Mouse (Mus musculus) urinary bladder, postnatal 36 days (tissue): ENCODE measurements around the gene Frrs1l.

Experiments
- DNase-seq, 2 experiments: peaks; one replicate each; pipeline ENCODE4 v3.0.0; 2022; ENCODE audit warnings: low spot score in 2 of 2, mixed read lengths in 1 of 2

Gene Frrs1l

GRCm38 (mm10) chr4:56990215-56990584 is at the start of gene Frrs1l:
Gene Frrs1l (minus strand): TSS chr4:56990391.
- no peak for DNase-seq

GRCm38 (mm10) chr4:57039127-57040031 is 49.2 kb upstream of the Frrs1l start:
- DNase-seq = no peak

GRCm38 (mm10) chr4:57037554-57037953 is 47.4 kb upstream of the Frrs1l start:
- no peak for DNase-seq

- DNase-seq = no peak
These were observed 44.0 kb upstream of the Frrs1l start for GRCm38 (mm10) chr4:57034169-57034568.

GRCm38 (mm10) chr4:57031440-57031839 is 41.2 kb upstream of the Frrs1l start:
- DNase-seq = no peak

- no peak for DNase-seq
These were observed 37.8 kb upstream of the Frrs1l start for GRCm38 (mm10) chr4:57027954-57028353.

GRCm38 (mm10) chr4:57023527-57023926 is 33.3 kb upstream of the Frrs1l start:
- no peak for DNase-seq

- no peak for DNase-seq
These were observed 31.1 kb upstream of the Frrs1l start for GRCm38 (mm10) chr4:57021288-57021687.

- peak; percentile 62 to 67 for DNase-seq
These were observed 27.0 kb upstream of the Frrs1l start for GRCm38 (mm10) chr4:57017229-57017628.

- DNase-seq = no peak
These were observed 26.4 kb upstream of the Frrs1l start for GRCm38 (mm10) chr4:57016366-57017171.

GRCm38 (mm10) chr4:57015032-57015431 is 24.8 kb upstream of the Frrs1l start:
- DNase-seq = no peak

GRCm38 (mm10) chr4:57011454-57012046 is 21.4 kb upstream of the Frrs1l start:
- no peak for DNase-seq

GRCm38 (mm10) chr4:57010919-57011318 is 20.7 kb upstream of the Frrs1l start:
- no peak for DNase-seq

GRCm38 (mm10) chr4:57010425-57010824 is 20.2 kb upstream of the Frrs1l start:
- DNase-seq = no peak

GRCm38 (mm10) chr4:57007717-57008116 is 17.5 kb upstream of the Frrs1l start:
- no peak for DNase-seq

GRCm38 (mm10) chr4:57005011-57005410 is 14.8 kb upstream of the Frrs1l start:
- no peak for DNase-seq

GRCm38 (mm10) chr4:57003886-57004285 is 13.7 kb upstream of the Frrs1l start:
- no peak for DNase-seq

GRCm38 (mm10) chr4:57002751-57003150 is 12.6 kb upstream of the Frrs1l start:
- DNase-seq = no peak

GRCm38 (mm10) chr4:57001437-57001836 is 11.2 kb upstream of the Frrs1l start:
- DNase-seq = no peak

- DNase-seq = no peak
These were observed 3.1 kb upstream of the Frrs1l start for GRCm38 (mm10) chr4:56993331-56993730.

GRCm38 (mm10) chr4:56991951-56992350 is 1.8 kb upstream of the Frrs1l start:
- DNase-seq = no peak
